Mouse (Mus musculus): ENCODE measurements around the gene Cd59b.

GRCm38 (mm10) chr2:104110031-104110430, 40.4 kb downstream of the Cd59b start:
- TF ChIP-seq CTCF (IDR thresholded peaks at IDR 0.05; ENCODE audit: low read depth, low read length) = no peak
- no peak for TF ChIP-seq POLR2A (IDR thresholded peaks at IDR 0.05; ENCODE audit: borderline replicate concordance, low read depth, low read length)

Data from bone marrow macrophage, adult 2 months (primary cell).